ENCODE assay signal across 30 mouse cellular contexts in the genomic region with DNA sequence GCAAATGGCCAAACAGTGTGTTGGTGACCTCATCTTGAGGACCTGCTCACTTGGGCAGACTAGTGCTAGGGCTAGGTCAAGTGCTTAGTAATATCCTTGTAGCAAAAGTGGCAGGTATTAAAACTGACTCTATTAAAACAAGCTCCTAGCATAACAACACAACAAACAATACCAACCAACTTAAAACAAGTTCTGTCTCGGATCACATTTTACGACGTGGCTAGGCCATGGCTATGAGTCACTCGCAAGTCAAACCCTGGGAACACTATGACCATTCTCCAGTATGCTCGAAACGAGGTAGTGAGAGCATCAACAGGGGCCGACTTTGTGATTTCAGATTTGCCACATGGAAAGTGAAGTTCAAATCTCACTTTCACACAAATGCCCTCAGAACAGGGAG. TPM values are rescaled to one million over a fixed set of nuclear protein-coding genes. Genes with fewer than 3 reads are reported as not detected.
DNase-seq lines count a peak whose midpoint lies in the region; ATAC-seq and TF ChIP-seq lines count a peak whose summit lies in the region.
"Had no signal": no experiment of that assay in that cellular context is flagged by ENCODE, and none has a peak within 500 bp of the region (broad histone marks: within the 10 kb centered on the region; RNA-seq: fewer than 3 reads in every experiment).

No protein-coding gene starts in this region.

- H3K27me3 ChIP-seq in heart, embryonic 10.5 days (ENCODE audit: insufficient read depth, poor library complexity, severe bottlenecking) = no peaks in the 10 kb centered on the region
- H3K27me3 ChIP-seq in liver, embryonic 12.5 days (replicated peaks) = no peaks in the 10 kb centered on the region
- no peaks in the 10 kb centered on the region for H3K27me3 ChIP-seq in C2C12 (ENCODE audit: control insufficient read depth, insufficient read depth, insufficient read length)
- H3K27me3 ChIP-seq in liver, embryonic 14.5 days (ENCODE audit: control insufficient read depth, insufficient read depth, low read length) = no peaks in the 10 kb centered on the region
- H3K27me3 ChIP-seq: CH12.LX; embryonic facial prominence, embryonic 13.5 days; heart, embryonic 12.5 days; limb, embryonic 12.5 days; midbrain, embryonic 15.5 days; neural tube, embryonic 12.5 days had no signal

- DNase-seq in heart, embryonic 10.5 days (ENCODE audit: low spot score) = no peak
- no peak for DNase-seq in heart, postnatal 10 days
- DNase-seq in liver = no peak
- DNase-seq in liver, embryonic 14.5 days (ENCODE audit: low read depth in 3 of 3, low spot score in 3 of 3) = no peak
- no peak for DNase-seq in thymus, postnatal 10 days (ENCODE audit: low spot score in 2 of 2)
- DNase-seq: adrenal gland, postnatal 14 days; B cell, adult 2 months; cerebellum, adult 11-12 months; cerebellum, adult 9-11 months; gastrocnemius, postnatal 36 days; heart, adult 18-20 months; kidney, adult 2 months; kidney, postnatal 10 days; layer of hippocampus, adult 9-11 months; lung, postnatal 36 days; right cerebral cortex, adult 18-20 months; spleen, adult 18-20 months; thymus, adult 18-20 months; thymus, postnatal 36 days had no signal

- TF ChIP-seq EP300 in liver, embryonic 14.5 days (IDR thresholded peaks at IDR 0.05; ENCODE audit: low read depth) = no peak

- peaks cover 21% of the 10 kb centered on the region for H3K4me1 ChIP-seq in heart, embryonic 10.5 days
- peaks cover 49% of the 10 kb centered on the region for H3K4me1 ChIP-seq in liver, embryonic 12.5 days
- peaks cover 36 to 42% of the 10 kb centered on the region in 2 experiments for H3K4me1 ChIP-seq in liver, embryonic 14.5 days (replicated peaks; ENCODE audit: control insufficient read depth in 2 of 2, insufficient read depth in 2 of 2, low read length in 1 of 2)

- peak overlapping the region; percentile 67; the same call in 1 of the 2 replicates for H3K9ac ChIP-seq in liver, embryonic 12.5 days
- no peak overlapping the region; the same call in 1 of the 2 replicates for H3K9ac ChIP-seq in liver, embryonic 14.5 days (replicated peaks)
- H3K9ac ChIP-seq: heart, embryonic 12.5 days; limb, embryonic 12.5 days; midbrain, embryonic 15.5 days; neural tube, embryonic 12.5 days had no signal

- no peaks in the 10 kb centered on the region for H3K79me2 ChIP-seq in C2C12 (ENCODE audit: control insufficient read depth, insufficient read depth)

- H3K79me3 ChIP-seq in C2C12 (ENCODE audit: low read depth) = no peaks in the 10 kb centered on the region

- H3K4me2 ChIP-seq in liver, embryonic 12.5 days = peak overlapping the region; percentile 62; the same call in 1 of the 2 replicates
- no peak overlapping the region; the same call in 1 of the 2 replicates for H3K4me2 ChIP-seq in liver, embryonic 14.5 days (ENCODE audit: low read depth)
- H3K4me2 ChIP-seq: embryonic facial prominence, embryonic 13.5 days; heart, embryonic 12.5 days; limb, embryonic 12.5 days; midbrain, embryonic 15.5 days; neural tube, embryonic 12.5 days had no signal

- H3ac ChIP-seq in C2C12 (ENCODE audit: control insufficient read depth, insufficient read length, low read depth) = no peak overlapping the region

- TF ChIP-seq CTCF in C2C12 (IDR thresholded peaks at IDR 0.05; ENCODE audit: control insufficient read depth, insufficient read depth, insufficient read length) = no peak
- no peak for TF ChIP-seq CTCF in liver, embryonic 14.5 days (IDR thresholded peaks at IDR 0.05; ENCODE audit: low read depth)

- ATAC-seq in liver, embryonic 12.5 days = no peak
- ATAC-seq in liver, embryonic 14.5 days (ENCODE audit: insufficient read depth) = no peak
- no peak for ATAC-seq in cerebellum, adult (ENCODE audit: insufficient number of reproducible peaks, low FRiP score, low TSS enrichment)
- ATAC-seq: hindbrain, embryonic 16.5 days; midbrain, embryonic 15.5 days had no signal

- WGBS in heart, embryonic 10.5 days = 85% methylated on average over 7 of the region's 7 CpGs
- WGBS in liver, embryonic 12.5 days (ENCODE audit: insufficient replicate concordance) = 87% methylated on average over 7 of the region's 7 CpGs
- 86% methylated on average over 7 of the region's 7 CpGs for WGBS in liver, embryonic 14.5 days (ENCODE audit: insufficient replicate concordance)

- intact Hi-C loops in heart, postnatal 10 days (cut with DNase I) = no loop called here

- H3K27ac ChIP-seq in heart, embryonic 10.5 days = 0 out of 2 replicates have a peak overlapping the region, but pooled peaks have one; percentile 13
- peak overlapping the region; percentile 99 for H3K27ac ChIP-seq in liver, embryonic 12.5 days
- peak overlapping the region; percentile 93 for H3K27ac ChIP-seq in liver, embryonic 14.5 days
- H3K27ac ChIP-seq: embryonic facial prominence, embryonic 13.5 days; limb, embryonic 12.5 days; midbrain, embryonic 15.5 days; neural tube, embryonic 12.5 days; stomach, postnatal 0 days had no signal

- peaks cover 29% of the 10 kb centered on the region for H3K36me3 ChIP-seq in heart, embryonic 10.5 days
- H3K36me3 ChIP-seq in liver, embryonic 12.5 days = peaks cover 50% of the 10 kb centered on the region
- peaks cover 9% of the 10 kb centered on the region for H3K36me3 ChIP-seq in C2C12 (ENCODE audit: control insufficient read depth, insufficient read depth)
- peaks cover 18% of the 10 kb centered on the region for H3K36me3 ChIP-seq in liver, embryonic 14.5 days (replicated peaks; ENCODE audit: control insufficient read depth, insufficient read depth, low read depth)

- H3K9me3 ChIP-seq in heart, embryonic 10.5 days = no peaks in the 10 kb centered on the region
- no peaks in the 10 kb centered on the region for H3K9me3 ChIP-seq in liver, embryonic 12.5 days (replicated peaks)
- no peaks in the 10 kb centered on the region for H3K9me3 ChIP-seq in liver, embryonic 14.5 days (ENCODE audit: control insufficient read depth, low read length)
- H3K9me3 ChIP-seq: embryonic facial prominence, embryonic 13.5 days; heart, embryonic 12.5 days; limb, embryonic 12.5 days; midbrain, embryonic 15.5 days; neural tube, embryonic 12.5 days had no signal

- H3K4me3 ChIP-seq in heart, embryonic 10.5 days = no peak overlapping the region
- H3K4me3 ChIP-seq in liver, embryonic 12.5 days = no peak overlapping the region
- H3K4me3 ChIP-seq in C2C12 (ENCODE audit: insufficient read depth, poor library complexity, severe bottlenecking) = no peak overlapping the region
- no peak overlapping the region for H3K4me3 ChIP-seq in liver, embryonic 14.5 days (ENCODE audit: insufficient read depth in 1 of 2, low read depth in 2 of 2, low read length in 2 of 2)
- H3K4me3 ChIP-seq: embryonic facial prominence, embryonic 13.5 days; heart, embryonic 12.5 days; limb, embryonic 12.5 days; midbrain, embryonic 15.5 days; neural tube, embryonic 12.5 days had no signal

TF ChIP-seq in C2C12, 6 proteins besides CTCF, POLR2A, EP300 and RAD21:
- TF ChIP-seq FOSL1 (IDR thresholded peaks at IDR 0.05; ENCODE audit: insufficient read depth, low read length, poor library complexity, severe bottlenecking) (peak; percentile 11), CEBPB (IDR thresholded peaks at IDR 0.05; ENCODE audit: low read depth) (no peak), MYOD1 (IDR thresholded peaks at IDR 0.05; ENCODE audit: control insufficient read depth, insufficient read length, low read depth) (no peak), MAX (IDR thresholded peaks at IDR 0.05) (no peak)

RNA-seq across cellular contexts. Expression of a gene that starts 33.3 kb away (rescaled TPM):
- 17.5 and 19.5 TPM in 2 replicates for polyA plus RNA-seq in heart, embryonic 10.5 days (2016; fragmentation: Nextera tagmentation; extraction: Ambion mirVana)
- 1 to 10 TPM; 5.9 to 9.4 TPM for total RNA-seq in heart, postnatal 10 days (2021)
- 18.3 and 18.9 TPM in 2 replicates for polyA plus RNA-seq in liver, embryonic 12.5 days (2016; fragmentation: Nextera tagmentation; extraction: Ambion mirVana)
- polyA plus RNA-seq in C2C12 (2012; fragmentation: generic; extraction: Trizol) = 8.2 TPM
- 3.9 and 5.1 TPM in 2 replicates for polyA plus RNA-seq in liver, embryonic 14.5 days (2012; rRNA removed)
- polyA plus RNA-seq in liver, embryonic 14.5 days (2014; fragmentation: Nextera tagmentation; extraction: Ambion mirVana) = 7.6 and 8.3 TPM in 2 replicates

Comparison
In these comparisons a context has a peak if more than half of its experiments do, and no peak if none do; other contexts are left out.
1. H3K27ac ChIP-seq: peak in every context shown above with its lines; median percentile 99 in liver, embryonic 12.5 days; 93 in liver, embryonic 14.5 days; 13 in heart, embryonic 10.5 days.